Mouse (Mus musculus): ENCODE results near the gene Mrpl37. TPM values are rescaled to one million over a fixed set of nuclear protein-coding genes. Genes with fewer than 3 reads are reported as not detected.
A peak's percentile ranks its signal among the peaks of the same experiment; 100 is the strongest.

The Mrpl37 gene
- polyA plus RNA-seq, 1 experiment from 2014 or later, result 53.4 TPM

- WGBS, result 64% methylated on average over 5 of the region's 5 CpGs
- no peaks in the 10 kb centered on the region for H3K9me3 ChIP-seq (ENCODE audit: low read length)
- no peak overlapping the region for H3K27ac ChIP-seq (ENCODE audit: low read length)
- H3K9ac ChIP-seq (replicated peaks; ENCODE audit: low read depth), result no peak overlapping the region
- no peaks in the 10 kb centered on the region for H3K27me3 ChIP-seq (replicated peaks; ENCODE audit: insufficient read depth, low read length)
- TF ChIP-seq EP300 (IDR thresholded peaks at IDR 0.05), result no peak
- DNase-seq (ENCODE audit: low spot score) (no peak), ATAC-seq (no peak)
- peaks cover 15% of the 10 kb centered on the region; the same call in 1 of the 2 replicates for H3K36me3 ChIP-seq (ENCODE audit: insufficient read depth, low read length)
- no peaks in the 10 kb centered on the region for H3K4me1 ChIP-seq (ENCODE audit: insufficient read depth, low read depth, low read length)
- H3K4me2 ChIP-seq (replicated peaks; ENCODE audit: low read depth, low read length), result no peak overlapping the region
- H3K4me3 ChIP-seq (ENCODE audit: low read depth, low read length), result no peak overlapping the region
Observed at GRCm38 (mm10) chr4:107047806-107048205, 18.9 kb downstream of the Mrpl37 start.

DNA sequence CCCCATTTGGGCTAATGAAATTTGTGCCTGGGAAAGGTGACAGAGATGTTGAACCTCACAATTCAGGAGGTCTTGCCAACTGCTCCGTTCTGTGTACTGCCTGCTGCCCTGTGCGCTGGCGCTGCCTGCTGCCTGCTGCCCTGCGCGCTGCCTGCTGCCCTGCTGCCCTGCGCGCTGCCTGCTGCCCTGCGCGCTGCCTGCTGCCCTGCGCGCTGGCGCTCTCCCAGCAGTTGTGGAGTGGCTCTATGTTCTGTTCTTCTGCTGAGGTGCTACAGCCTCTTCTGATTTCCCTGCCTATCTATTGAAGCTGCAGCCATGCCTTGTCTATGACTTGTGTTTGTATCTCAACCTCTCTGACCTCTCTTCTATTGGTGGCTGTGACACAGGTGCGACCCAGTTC lies 21.5 kb downstream of the Mrpl37 start:
- no peaks in the 10 kb centered on the region for H3K9me3 ChIP-seq (ENCODE audit: low read length)
- H3K36me3 ChIP-seq (ENCODE audit: insufficient read depth, low read length), result peaks cover 21% of the 10 kb centered on the region; the same call in 1 of the 2 replicates
- 97% methylated on average over 13 of the region's 13 CpGs for WGBS
- no peak overlapping the region for H3K4me3 ChIP-seq (ENCODE audit: low read depth, low read length)
- no peaks in the 10 kb centered on the region for H3K4me1 ChIP-seq (ENCODE audit: insufficient read depth, low read depth, low read length)
- no peak overlapping the region for H3K27ac ChIP-seq (ENCODE audit: low read length)
- TF ChIP-seq EP300 (IDR thresholded peaks at IDR 0.05), result no peak
- TF ChIP-seq CTCF (IDR thresholded peaks at IDR 0.05), result no peak
- no peak for DNase-seq (ENCODE audit: low spot score)
- ATAC-seq, result no peak
- no peak overlapping the region for H3K4me2 ChIP-seq (replicated peaks; ENCODE audit: low read depth, low read length)
- H3K27me3 ChIP-seq (replicated peaks; ENCODE audit: insufficient read depth, low read length), result no peaks in the 10 kb centered on the region
- no peak overlapping the region for H3K9ac ChIP-seq (replicated peaks; ENCODE audit: low read depth)

DNA sequence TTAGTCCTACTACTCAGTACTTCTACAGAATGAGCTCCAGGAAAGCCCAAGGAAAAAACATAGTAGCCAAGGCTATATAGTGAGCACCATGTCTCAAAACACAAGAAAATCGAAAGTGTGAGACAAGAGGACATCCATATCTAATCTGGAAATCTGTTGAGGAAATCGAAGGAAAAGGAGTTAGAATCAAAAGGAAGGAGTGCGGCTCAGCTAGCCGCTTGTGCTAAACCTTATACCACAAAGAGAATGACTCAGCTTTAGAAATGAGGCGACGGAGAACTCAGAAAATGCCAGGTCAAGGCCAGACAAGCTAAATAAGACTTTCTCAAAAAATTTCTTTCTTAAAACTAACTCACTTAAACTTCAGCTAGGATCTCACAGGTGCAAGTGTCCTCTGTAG lies 24.4 kb downstream of the Mrpl37 start:
- TF ChIP-seq EP300 (IDR thresholded peaks at IDR 0.05) (no peak), CTCF (IDR thresholded peaks at IDR 0.05) (no peak)
- no peak for DNase-seq (ENCODE audit: low spot score)
- no peaks in the 10 kb centered on the region for H3K27me3 ChIP-seq (replicated peaks; ENCODE audit: insufficient read depth, low read length)
- H3K9me3 ChIP-seq (ENCODE audit: low read length), result no peaks in the 10 kb centered on the region
- 87% methylated on average over 6 of the region's 6 CpGs for WGBS
- no peaks in the 10 kb centered on the region for H3K4me1 ChIP-seq (ENCODE audit: insufficient read depth, low read depth, low read length)
- no peak overlapping the region for H3K9ac ChIP-seq (replicated peaks; ENCODE audit: low read depth)
- no peak overlapping the region for H3K4me3 ChIP-seq (ENCODE audit: low read depth, low read length)
- peaks cover 14% of the 10 kb centered on the region; the same call in 1 of the 2 replicates for H3K36me3 ChIP-seq (ENCODE audit: insufficient read depth, low read length)
- no peak for ATAC-seq
- H3K27ac ChIP-seq (ENCODE audit: low read length), result no peak overlapping the region
- H3K4me2 ChIP-seq (replicated peaks; ENCODE audit: low read depth, low read length), result no peak overlapping the region

DNA sequence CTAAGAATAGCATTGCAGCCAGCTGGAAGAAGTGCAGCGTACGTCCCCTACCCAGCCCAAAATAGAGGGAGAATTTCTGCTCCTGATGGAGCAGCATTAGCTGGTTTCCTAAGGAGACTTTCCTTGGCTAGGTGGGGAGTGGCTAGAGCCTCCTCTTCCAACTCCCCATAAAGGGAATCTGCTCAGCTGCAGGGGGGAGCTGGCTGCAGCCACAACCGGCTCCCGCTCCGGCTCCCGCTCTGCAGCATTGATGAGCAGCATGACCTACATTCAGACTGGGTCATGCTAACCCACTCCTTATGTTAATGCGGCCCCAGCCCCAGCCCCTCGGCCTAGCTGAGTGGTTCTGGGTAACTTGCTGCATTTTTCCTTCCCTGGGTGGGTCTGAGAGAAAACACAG lies 27.4 kb downstream of the Mrpl37 start:
- ATAC-seq (no peak), DNase-seq (ENCODE audit: low spot score) (no peak)
- Histone ChIP-seq H3K4me2 (replicated peaks; ENCODE audit: low read depth, low read length) (no peak overlapping the region), H3K4me1 (ENCODE audit: insufficient read depth, low read depth, low read length) (no peaks in the 10 kb centered on the region), H3K27ac (ENCODE audit: low read length) (no peak overlapping the region), H3K4me3 (ENCODE audit: low read depth, low read length) (no peak overlapping the region), H3K27me3 (replicated peaks; ENCODE audit: insufficient read depth, low read length) (no peaks in the 10 kb centered on the region), H3K9ac (replicated peaks; ENCODE audit: low read depth) (no peak overlapping the region), H3K36me3 (ENCODE audit: insufficient read depth, low read length) (0 out of 2 replicates have a peak, but pooled peaks cover 10% of the 10 kb centered on the region), H3K9me3 (ENCODE audit: low read length) (no peaks in the 10 kb centered on the region)
- TF ChIP-seq CTCF (IDR thresholded peaks at IDR 0.05), result no peak
- no peak for TF ChIP-seq EP300 (IDR thresholded peaks at IDR 0.05)
- 86% methylated on average over 8 of the region's 8 CpGs for WGBS

GRCm38 (mm10) chr4:107038303-107038702 lies 28.4 kb downstream of the Mrpl37 start:
- Histone ChIP-seq H3K36me3 (ENCODE audit: insufficient read depth, low read length) (0 out of 2 replicates have a peak, but pooled peaks cover 6% of the 10 kb centered on the region), H3K4me3 (ENCODE audit: low read depth, low read length) (no peak overlapping the region), H3K4me2 (replicated peaks; ENCODE audit: low read depth, low read length) (no peak overlapping the region), H3K9ac (replicated peaks; ENCODE audit: low read depth) (no peak overlapping the region), H3K27ac (ENCODE audit: low read length) (no peak overlapping the region), H3K9me3 (ENCODE audit: low read length) (no peaks in the 10 kb centered on the region), H3K27me3 (replicated peaks; ENCODE audit: insufficient read depth, low read length) (no peaks in the 10 kb centered on the region), H3K4me1 (ENCODE audit: insufficient read depth, low read depth, low read length) (no peaks in the 10 kb centered on the region)
- WGBS, result 78% methylated on average over 4 of the region's 4 CpGs
- DNase-seq (ENCODE audit: low spot score) (no peak), ATAC-seq (no peak)
- TF ChIP-seq EP300 (IDR thresholded peaks at IDR 0.05) (no peak), CTCF (IDR thresholded peaks at IDR 0.05) (no peak)

DNA sequence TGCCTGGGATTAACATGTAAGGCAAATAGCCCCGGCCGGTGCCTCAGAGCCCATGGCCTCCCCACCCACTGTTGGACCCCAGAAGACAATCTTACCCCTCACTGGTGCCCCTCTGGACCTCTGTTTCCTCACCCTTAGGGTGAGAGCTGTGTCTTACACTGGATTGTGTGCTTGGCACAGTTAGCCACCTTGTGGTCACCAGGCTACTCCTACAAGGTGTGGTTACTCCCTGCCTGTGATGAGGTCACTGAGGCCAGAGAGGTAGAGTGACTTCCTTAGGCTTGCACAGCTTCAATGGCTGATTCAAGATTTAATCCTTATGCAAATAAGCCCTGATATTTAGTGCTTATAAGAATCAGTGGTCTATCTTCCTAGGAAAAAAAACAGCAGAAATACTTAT lies 29.7 kb downstream of the Mrpl37 start:
- ATAC-seq, result no peak
- 89% methylated on average over 2 of the region's 2 CpGs for WGBS
- no peak for TF ChIP-seq EP300 (IDR thresholded peaks at IDR 0.05)
- TF ChIP-seq CTCF (IDR thresholded peaks at IDR 0.05), result peak; percentile 34
- Histone ChIP-seq H3K4me2 (replicated peaks; ENCODE audit: low read depth, low read length) (no peak overlapping the region), H3K9me3 (ENCODE audit: low read length) (no peaks in the 10 kb centered on the region), H3K36me3 (ENCODE audit: insufficient read depth, low read length) (peaks cover 6% of the 10 kb centered on the region; the same call in 1 of the 2 replicates), H3K9ac (replicated peaks; ENCODE audit: low read depth) (no peak overlapping the region), H3K4me1 (ENCODE audit: insufficient read depth, low read depth, low read length) (no peaks in the 10 kb centered on the region), H3K4me3 (ENCODE audit: low read depth, low read length) (no peak overlapping the region), H3K27ac (ENCODE audit: low read length) (no peak overlapping the region), H3K27me3 (replicated peaks; ENCODE audit: insufficient read depth, low read length) (no peaks in the 10 kb centered on the region)
- no peak for DNase-seq (ENCODE audit: low spot score)

GRCm38 (mm10) chr4:107035689-107036088 lies 31.0 kb downstream of the Mrpl37 start:
- Histone ChIP-seq H3K9ac (replicated peaks; ENCODE audit: low read depth) (no peak overlapping the region), H3K4me3 (ENCODE audit: low read depth, low read length) (no peak overlapping the region), H3K27me3 (replicated peaks; ENCODE audit: insufficient read depth, low read length) (no peaks in the 10 kb centered on the region), H3K36me3 (ENCODE audit: insufficient read depth, low read length) (no peaks in the 10 kb centered on the region; the same call in 1 of the 2 replicates), H3K27ac (ENCODE audit: low read length) (no peak overlapping the region), H3K4me2 (replicated peaks; ENCODE audit: low read depth, low read length) (no peak overlapping the region), H3K4me1 (ENCODE audit: insufficient read depth, low read depth, low read length) (no peaks in the 10 kb centered on the region), H3K9me3 (ENCODE audit: low read length) (no peaks in the 10 kb centered on the region)
- TF ChIP-seq EP300 (IDR thresholded peaks at IDR 0.05), result no peak
- TF ChIP-seq CTCF (IDR thresholded peaks at IDR 0.05), result no peak
- WGBS, result 75% methylated on average over 4 of the region's 4 CpGs
- no peak for ATAC-seq
- DNase-seq (ENCODE audit: low spot score), result no peak
